Mouse (Mus musculus) adrenal gland, postnatal 14 days (tissue): ENCODE measurements around the gene Ets1. TPM values are rescaled to one million over a fixed set of nuclear protein-coding genes. Genes with fewer than 3 reads are reported as not detected.
A peak's percentile ranks its signal among the peaks of the same experiment; 100 is the strongest.

ENCODE experiments used
- DNase-seq: peaks from one replicate; pipeline ENCODE4 v3.0.0; 2021; ENCODE audit warnings: mixed read lengths
- total RNA-seq: library from RNA; stranded (reverse); gene quantifications from 2 replicates; pipeline ENCODE4 v1.2.3, GENCODE M21; 2021

The Ets1 gene
- total RNA-seq, 1 experiment from 2014 or later = 60.0 TPM

DNA sequence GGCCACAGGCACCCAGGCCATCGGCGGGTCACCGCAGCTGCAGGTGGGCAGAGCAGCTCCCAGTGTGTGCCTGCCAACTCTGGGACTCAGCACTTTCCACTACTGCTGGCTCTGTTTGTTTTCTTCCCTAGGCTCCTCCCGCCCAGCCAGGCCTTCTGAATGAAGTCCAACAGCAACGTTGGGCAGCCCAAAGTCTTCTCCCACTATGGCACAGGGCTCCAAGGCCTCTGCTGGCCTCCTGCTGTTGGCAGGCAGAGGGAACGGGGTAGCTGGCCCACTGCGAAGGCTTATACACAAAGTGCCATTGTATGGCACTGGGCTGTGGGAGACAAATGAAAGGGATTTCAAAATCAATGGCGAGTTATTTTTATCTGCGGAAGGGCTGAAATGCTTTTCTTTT, 128.4 kb downstream of the Ets1 start:
- DNase-seq = no peak

DNA sequence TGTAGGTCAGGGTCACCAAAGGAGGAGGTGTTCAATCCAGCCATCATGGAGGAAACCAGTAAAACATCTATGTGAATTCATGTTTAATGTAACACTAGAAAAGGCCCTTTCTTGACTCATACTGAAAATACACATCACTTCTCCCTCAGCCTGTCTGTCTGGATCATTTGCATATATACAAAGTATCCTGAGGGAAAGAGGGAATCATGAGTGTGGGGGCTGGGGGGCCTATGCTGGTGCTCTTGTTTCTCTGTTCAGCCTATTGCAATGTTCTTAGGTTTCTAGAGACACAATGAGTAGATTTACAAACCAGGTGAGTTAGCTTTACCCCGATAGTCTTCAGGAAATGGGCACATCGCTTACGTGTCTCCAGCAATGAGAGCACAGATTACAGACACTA, 129.1 kb downstream of the Ets1 start:
- no peak for DNase-seq

DNA sequence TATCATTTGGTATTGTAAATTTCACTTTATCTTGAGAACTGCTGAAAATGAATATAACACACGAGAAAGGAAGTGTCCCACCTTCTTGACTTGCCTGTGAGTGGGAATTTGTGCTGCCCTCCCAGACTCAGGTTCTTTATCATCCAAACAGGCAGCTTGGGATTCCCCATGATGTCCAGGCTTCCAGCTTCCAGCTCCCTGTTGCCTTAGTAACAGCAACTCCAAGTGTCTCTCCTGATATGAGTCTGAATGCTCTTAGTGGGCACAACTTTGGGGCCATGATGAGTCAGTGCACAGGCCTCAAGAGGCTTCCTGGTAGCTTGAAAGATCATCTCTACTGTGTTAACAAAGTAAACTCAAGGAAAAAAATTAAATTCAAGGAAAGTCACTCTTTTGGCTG, 142.8 kb downstream of the Ets1 start:
- no peak for DNase-seq

DNA sequence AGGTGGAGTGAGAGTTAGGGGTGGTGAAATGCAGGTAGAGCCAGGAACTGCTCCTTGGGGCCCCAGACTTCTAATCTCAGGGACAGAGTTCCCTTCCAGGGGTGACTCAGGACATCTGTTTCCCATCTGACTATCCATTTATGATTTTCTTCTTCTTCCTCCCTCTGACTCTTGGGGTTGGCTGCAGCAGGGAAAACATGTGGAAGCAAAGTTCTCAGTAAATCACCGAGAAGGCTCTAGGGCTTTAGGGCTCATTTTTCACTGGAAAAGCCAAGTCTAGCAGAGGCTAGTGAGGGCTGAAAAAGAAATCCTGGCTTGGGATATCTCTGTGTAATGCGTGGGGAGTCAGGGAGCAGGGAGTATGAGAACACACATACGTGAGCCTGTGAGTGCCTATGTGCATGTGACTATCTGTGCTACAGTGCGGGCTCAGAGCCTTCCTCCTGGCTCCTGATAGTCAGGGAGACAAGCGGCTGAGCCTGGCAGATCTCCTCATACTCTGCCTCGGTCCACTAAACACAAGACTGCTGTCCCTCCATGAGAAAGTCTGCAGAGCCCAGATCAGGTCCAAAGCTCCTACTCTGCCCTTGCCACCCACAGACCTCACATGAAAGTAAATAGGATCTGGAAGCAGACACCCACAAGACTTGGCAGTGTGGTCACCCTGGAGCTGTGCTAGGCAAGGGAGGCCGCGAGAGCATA, 146.5 kb downstream of the Ets1 start:
- DNase-seq = no peak

DNA sequence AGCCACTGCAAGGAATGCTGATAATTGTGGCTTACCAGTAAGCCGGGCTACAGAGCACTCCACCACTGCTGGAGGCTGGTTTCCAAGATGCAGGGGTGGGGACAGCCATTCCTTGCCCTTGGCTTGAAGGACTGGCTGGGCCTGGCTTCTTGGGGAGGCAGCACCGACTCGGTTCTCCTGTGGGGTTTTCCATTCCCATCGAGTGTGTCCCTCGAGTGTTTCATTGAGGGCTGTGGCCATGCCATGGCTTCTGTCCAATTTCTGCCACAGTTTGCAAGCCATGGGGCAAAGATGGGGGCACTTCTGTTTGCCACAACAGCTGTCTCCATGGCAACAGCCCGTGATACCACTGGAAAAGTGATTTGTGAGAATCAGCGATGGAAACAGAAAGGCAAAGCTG, 151.1 kb downstream of the Ets1 start:
- DNase-seq = peak; percentile 9

DNA sequence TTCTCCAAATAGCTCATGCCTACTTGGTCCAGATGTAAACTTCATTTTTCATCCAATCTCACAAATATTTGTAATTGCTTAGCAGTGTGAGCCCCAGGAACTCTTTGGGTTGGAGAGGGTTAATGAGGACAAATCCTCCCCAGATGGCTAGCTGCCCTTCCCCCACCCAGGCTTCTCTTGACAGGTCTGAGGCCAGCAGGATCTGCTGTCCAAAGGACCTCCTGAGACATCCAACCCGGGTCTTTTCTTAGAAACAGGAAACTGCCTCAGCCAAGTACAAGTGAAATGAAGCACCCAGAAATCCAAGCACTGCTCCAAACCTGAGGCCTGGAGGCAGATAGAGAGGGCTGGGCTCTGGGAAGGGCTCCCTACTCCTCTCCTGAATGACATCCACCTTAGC, 151.6 kb downstream of the Ets1 start:
- peak; percentile 50 for DNase-seq

DNA sequence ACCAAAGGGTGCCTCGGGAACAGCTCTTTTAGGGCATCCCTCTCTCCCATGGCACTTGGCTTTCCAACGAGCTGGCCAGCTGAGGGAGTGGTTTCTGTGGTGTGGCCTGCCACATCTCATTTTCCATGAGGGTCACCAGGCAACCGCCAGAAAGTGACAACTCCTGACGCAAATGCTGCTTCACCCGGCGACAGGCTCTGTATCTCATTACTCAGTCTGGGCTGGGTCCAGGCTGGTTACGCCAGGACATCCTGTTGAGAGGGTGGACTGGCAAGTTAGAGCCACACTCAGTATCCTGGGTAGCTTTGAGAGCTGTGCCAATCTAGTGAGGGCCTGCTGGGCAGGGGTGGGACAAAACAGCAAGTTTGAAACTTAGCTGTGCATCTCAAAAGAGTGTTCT, 153.3 kb downstream of the Ets1 start:
- peak; percentile 43 for DNase-seq

DNA sequence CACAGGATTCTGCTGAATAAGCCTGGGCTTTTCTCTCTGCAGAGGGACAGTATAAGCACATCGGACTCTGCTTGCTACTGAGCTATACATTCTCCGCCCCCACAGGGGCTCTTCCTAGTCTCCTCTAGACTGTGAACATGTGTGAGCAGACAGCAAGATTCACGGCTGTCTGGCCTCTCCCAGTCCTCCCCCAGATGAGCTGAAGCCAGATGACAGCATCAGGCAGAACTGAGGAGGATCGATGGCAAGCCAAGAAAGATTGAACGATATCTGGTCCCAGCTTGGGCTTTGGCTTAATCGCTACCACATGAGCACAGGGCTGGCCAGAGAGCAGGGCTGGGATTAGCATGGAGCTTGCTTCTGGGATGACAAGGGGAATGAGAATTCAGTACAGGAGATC, 155.7 kb downstream of the Ets1 start:
- no peak for DNase-seq

DNA sequence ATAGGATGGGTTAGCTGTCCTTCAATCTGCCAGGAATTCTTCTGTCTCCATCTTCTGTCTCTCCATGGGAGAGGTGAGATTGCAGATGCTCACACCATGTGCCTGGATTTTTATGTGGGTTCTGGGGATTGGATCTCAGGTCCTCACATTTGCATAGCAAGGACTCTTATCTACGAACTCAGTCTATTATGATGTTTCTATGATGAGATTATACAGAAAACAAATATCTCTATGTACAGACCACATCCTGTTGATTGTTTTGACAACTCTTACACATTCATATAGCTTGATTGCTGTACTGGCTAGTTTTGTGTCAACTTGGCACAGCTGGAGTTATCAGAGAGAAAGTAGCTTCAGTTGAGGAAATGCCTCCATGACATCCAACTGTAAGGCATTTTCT, 162.2 kb downstream of the Ets1 start:
- no peak for DNase-seq

DNA sequence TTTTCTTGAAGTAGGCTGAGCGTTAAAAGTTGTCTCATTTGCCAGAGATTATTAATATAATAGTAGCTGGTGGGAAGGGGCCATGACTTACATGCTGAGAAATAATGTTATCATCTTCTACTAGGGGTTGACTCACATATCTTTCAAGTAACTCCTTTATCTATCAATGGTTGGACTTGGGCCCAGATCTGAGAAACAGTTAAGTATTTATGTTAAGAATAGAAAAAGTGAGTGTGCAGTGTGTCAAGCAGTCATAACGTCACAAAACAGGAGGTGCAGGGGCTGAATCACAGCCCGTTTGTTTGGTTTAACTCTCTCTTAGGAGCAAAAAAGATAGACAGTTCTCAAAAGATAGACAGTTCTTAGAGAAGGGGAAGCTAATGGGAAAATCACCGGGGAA, 170.1 kb downstream of the Ets1 start:
- no peak for DNase-seq

Other genes with a start within 250 kb of the Ets1 start
- 23.6 and 41.0 TPM in 2 replicates for gene Fli1, start 93.4 kb upstream of the Ets1 start, total RNA-seq